ENCODE assay signal across 11 mouse cellular contexts in genomic region chr8:47971121-47971520, GRCm38 (mm10).
"Had no signal": no experiment of that assay in that cellular context is flagged by ENCODE, and none has a peak within 500 bp of the region (broad histone marks: within the 10 kb centered on the region; RNA-seq: fewer than 3 reads in every experiment).

No protein-coding gene starts in this region.

- H3K9me3 ChIP-seq: limb, embryonic 15.5 days; liver, embryonic 13.5 days; midbrain, embryonic 13.5 days; neural tube, embryonic 15.5 days had no signal

- DNase-seq: layer of hippocampus, adult 9-11 months; layer of hippocampus, postnatal 36 days; liver, embryonic 13.5 days; lung, adult 18-20 months; right cerebral cortex, adult 18-20 months; right cerebral cortex, postnatal 25 days; thymus, postnatal 36 days had no signal

- H3K9ac ChIP-seq: limb, embryonic 15.5 days; liver, embryonic 13.5 days; midbrain, embryonic 13.5 days; neural tube, embryonic 15.5 days had no signal

- H3K36me3 ChIP-seq: limb, embryonic 15.5 days; liver, embryonic 13.5 days; midbrain, embryonic 13.5 days; neural tube, embryonic 15.5 days had no signal

- ATAC-seq: midbrain, embryonic 13.5 days had no signal

- H3K4me3 ChIP-seq: limb, embryonic 15.5 days; liver, embryonic 13.5 days; midbrain, embryonic 13.5 days; myocyte; neural tube, embryonic 15.5 days had no signal

- H3K4me2 ChIP-seq: limb, embryonic 15.5 days; liver, embryonic 13.5 days; midbrain, embryonic 13.5 days; neural tube, embryonic 15.5 days had no signal

- H3K27ac ChIP-seq: limb, embryonic 15.5 days; liver, embryonic 13.5 days; midbrain, embryonic 13.5 days; neural tube, embryonic 15.5 days had no signal

- H3K27me3 ChIP-seq: limb, embryonic 15.5 days; liver, embryonic 13.5 days; midbrain, embryonic 13.5 days; neural tube, embryonic 15.5 days had no signal
